Mouse (Mus musculus): ENCODE data around the gene Phex.

Gene Phex

GRCm38 (mm10) chrX:157415212-157415611 lies at the start of gene Phex:
TSS of gene Phex (minus strand) at chrX:157415312.
- DNase-seq: no peak

- no peak for DNase-seq
Measured at GRCm38 (mm10) chrX:157462716-157463115, 47.6 kb upstream of the Phex start.

GRCm38 (mm10) chrX:157454430-157454829 lies 39.3 kb upstream of the Phex start:
- DNase-seq: peak; percentile 60

- DNase-seq: no peak
Measured at GRCm38 (mm10) chrX:157449000-157449399, 33.9 kb upstream of the Phex start.

- DNase-seq: no peak
Measured at GRCm38 (mm10) chrX:157447431-157447830, 32.3 kb upstream of the Phex start.

- DNase-seq: no peak
Measured at GRCm38 (mm10) chrX:157434768-157435167, 19.7 kb upstream of the Phex start.

- no peak for DNase-seq
Measured at GRCm38 (mm10) chrX:157419451-157419850, 4.3 kb upstream of the Phex start.

- DNase-seq: no peak
Measured at GRCm38 (mm10) chrX:157404919-157405318, 10.2 kb downstream of the Phex start.

GRCm38 (mm10) chrX:157391241-157391640 lies 23.9 kb downstream of the Phex start:
- no peak for DNase-seq

- no peak for DNase-seq
Measured at GRCm38 (mm10) chrX:157390102-157390501, 25.0 kb downstream of the Phex start.

- no peak for DNase-seq
Measured at GRCm38 (mm10) chrX:157388419-157388818, 26.7 kb downstream of the Phex start.

GRCm38 (mm10) chrX:157387025-157387424 lies 28.1 kb downstream of the Phex start:
- no peak for DNase-seq

GRCm38 (mm10) chrX:157378822-157379221 lies 36.3 kb downstream of the Phex start:
- no peak for DNase-seq

GRCm38 (mm10) chrX:157377456-157377855 lies 37.7 kb downstream of the Phex start:
- DNase-seq: no peak

GRCm38 (mm10) chrX:157373873-157374272 lies 41.2 kb downstream of the Phex start:
- DNase-seq: no peak

- no peak for DNase-seq
Measured at GRCm38 (mm10) chrX:157369166-157369565, 45.9 kb downstream of the Phex start.

GRCm38 (mm10) chrX:157355521-157355920 lies 59.6 kb downstream of the Phex start:
- DNase-seq: no peak

- DNase-seq: no peak
Measured at GRCm38 (mm10) chrX:157346201-157346600, 68.9 kb downstream of the Phex start.

GRCm38 (mm10) chrX:157334726-157335125 lies 80.4 kb downstream of the Phex start:
- no peak for DNase-seq

- DNase-seq: no peak
Measured at GRCm38 (mm10) chrX:157329821-157330220, 85.3 kb downstream of the Phex start.

GRCm38 (mm10) chrX:157328396-157328795 lies 86.7 kb downstream of the Phex start:
- DNase-seq: no peak

- DNase-seq: no peak
Measured at GRCm38 (mm10) chrX:157327756-157328155, 87.4 kb downstream of the Phex start.

- DNase-seq: no peak
Measured at GRCm38 (mm10) chrX:157324396-157324795, 90.7 kb downstream of the Phex start.

GRCm38 (mm10) chrX:157310331-157310730 lies 104.8 kb downstream of the Phex start:
- no peak for DNase-seq

GRCm38 (mm10) chrX:157308171-157308570 lies 106.9 kb downstream of the Phex start:
- no peak for DNase-seq

- no peak for DNase-seq
Measured at GRCm38 (mm10) chrX:157307411-157307810, 107.7 kb downstream of the Phex start.

All from right cerebral cortex, postnatal 14 days (tissue).